Mouse (Mus musculus) limb, embryonic 14.5 days (tissue): ENCODE data around the gene Shroom3. TPM values are rescaled to one million over a fixed set of nuclear protein-coding genes. Genes with fewer than 3 reads are reported as not detected.
A peak's percentile ranks its signal among the peaks of the same experiment; 100 is the strongest.

Experiments used
- ATAC-seq: fragments of 200-750 bp; cut with Nextera tagmentation; 2 replicates; pipeline ENCODE4 v1.8.0; 2017; ENCODE audit warnings: low read depth, moderate number of reproducible peaks, moderate TSS enrichment; ENCODE audit not compliant: low FRiP score
- DNase-seq: peaks from one replicate; pipeline ENCODE4 v3.0.0-alpha.2; 2015; ENCODE audit warnings: low spot score
- H3K27ac ChIP-seq: fragments of 300-500 bp; sonication (generic); replicated peaks from 2 replicates; pipeline ENCODE4 v1.5.1; 2014; ENCODE audit warnings: low read depth, mild to moderate bottlenecking, low read length, moderate library complexity, mixed read lengths
- H3K27me3 ChIP-seq: fragments of 300-500 bp; sonication (generic); 2 replicates; pipeline ENCODE4 v1.6.1; 2014; ENCODE audit warnings: low read length, mixed read lengths; ENCODE audit not compliant: control insufficient read depth, insufficient read depth
- H3K36me3 ChIP-seq: fragments of 300-500 bp; sonication (generic); 2 replicates; pipeline ENCODE4 v1.6.1; 2014; ENCODE audit warnings: mild to moderate bottlenecking, low read length, moderate library complexity, mixed read lengths; ENCODE audit not compliant: control insufficient read depth, insufficient read depth
- H3K4me1 ChIP-seq: fragments of 300-500 bp; sonication (generic); 2 replicates; pipeline ENCODE4 v1.6.1; 2014; ENCODE audit warnings: antibody characterized with exemption, low read length, mixed read lengths; ENCODE audit not compliant: control insufficient read depth, insufficient read depth
- H3K4me2 ChIP-seq: fragments of 300-500 bp; sonication (generic); replicated peaks from 2 replicates; pipeline ENCODE4 v1.6.1; 2014; ENCODE audit warnings: low read depth, mild to moderate bottlenecking, low read length, moderate library complexity; ENCODE audit not compliant: severe bottlenecking
- H3K4me3 ChIP-seq: fragments of 300-500 bp; sonication (generic); replicated peaks from 2 replicates; pipeline ENCODE4 v1.5.1; 2014; ENCODE audit warnings: low read length
- H3K9ac ChIP-seq: fragments of 300-500 bp; sonication (generic); 2 replicates; pipeline ENCODE4 v1.6.1; 2014; ENCODE audit warnings: mild to moderate bottlenecking, low read depth, low read length, moderate library complexity; ENCODE audit not compliant: severe bottlenecking
- H3K9me3 ChIP-seq: fragments of 300-500 bp; sonication (generic); 2 replicates; pipeline ENCODE4 v1.6.1; 2016; ENCODE audit warnings: low read length; ENCODE audit not compliant: control insufficient read depth
- POLR2A ChIP-seq: fragments of 200-500 bp; IDR thresholded peaks from 2 replicates; pipeline ENCODE4 v1.8.0; 2012; ENCODE audit warnings: inconsistent platforms, mild to moderate bottlenecking, moderate library complexity, borderline replicate concordance; ENCODE audit not compliant: insufficient read depth, insufficient read length; ENCODE audit errors: extremely low read depth
- WGBS: fragments of 180-500 bp; shearing (Covaris S2); extraction: QIAGEN DNeasy Blood & Tissue Kit; methylation state at CpG from one replicate; pipeline ENCODE4 v1.1.7; 2014; 5-methylcytosine and 5-hydroxymethylcytosine counted together
- polyA plus RNA-seq, 2 experiments: library from polyadenylated mRNA; depleted of rRNA in 1 of 2; stranded (reverse) in 1 of 2; unstranded in 1 of 2; fragments of >200 nt; fragmentation: Nextera tagmentation in 1 of 2; extraction: Ambion mirVana in 1 of 2; gene quantifications; 2 replicates each; pipeline versions ENCODE4 v1.2.1 to v1.2.3; 2012 to 2014

Gene Shroom3
- polyA plus RNA-seq, 2 experiments: 3.5 to 8.1 TPM

DNA sequence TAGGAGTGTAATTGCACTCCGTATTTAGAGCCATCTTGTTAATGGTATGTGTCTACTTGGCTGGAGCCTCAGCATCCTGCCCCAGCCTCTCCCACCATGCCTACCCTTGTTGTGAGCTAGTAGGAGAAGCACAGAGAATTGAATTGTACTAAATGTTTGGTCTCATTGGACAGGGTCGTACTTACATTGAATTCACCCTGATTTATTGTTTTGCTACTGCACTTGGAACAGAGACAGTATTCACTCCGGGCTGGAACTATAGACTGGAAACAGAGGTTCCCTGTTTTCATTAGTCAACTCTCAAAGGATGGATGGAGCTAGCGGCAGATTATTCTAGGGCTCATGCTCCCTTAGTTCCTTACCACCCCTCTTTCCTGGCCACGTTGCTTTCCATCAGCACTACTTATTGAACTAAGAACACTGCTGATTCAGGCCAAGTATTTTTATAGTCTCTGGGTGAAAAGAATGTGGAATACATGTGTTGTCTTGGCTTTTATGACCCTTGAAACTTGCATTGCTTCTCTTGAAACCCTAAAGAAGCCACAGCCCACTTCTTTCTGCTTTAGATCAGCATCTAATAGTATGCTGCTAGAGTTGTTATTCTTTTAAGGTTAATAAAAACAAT is 28.5 kb downstream of the Shroom3 start:
- Histone ChIP-seq H3K27ac (0 out of 2 replicates have a peak overlapping the region, but pooled peaks have one; percentile 7), H3K4me1 (peaks cover 16% of the 10 kb centered on the region), H3K4me3 (no peak overlapping the region), H3K27me3 (no peaks in the 10 kb centered on the region), H3K4me2 (no peak overlapping the region), H3K9ac (no peak overlapping the region), H3K9me3 (no peaks in the 10 kb centered on the region), H3K36me3 (no peaks in the 10 kb centered on the region)
- DNase-seq (peak; percentile 64), ATAC-seq (peak; percentile 44)
- TF ChIP-seq POLR2A: no peak
- 43% methylated on average over 5 of the region's 5 CpGs for WGBS

DNA sequence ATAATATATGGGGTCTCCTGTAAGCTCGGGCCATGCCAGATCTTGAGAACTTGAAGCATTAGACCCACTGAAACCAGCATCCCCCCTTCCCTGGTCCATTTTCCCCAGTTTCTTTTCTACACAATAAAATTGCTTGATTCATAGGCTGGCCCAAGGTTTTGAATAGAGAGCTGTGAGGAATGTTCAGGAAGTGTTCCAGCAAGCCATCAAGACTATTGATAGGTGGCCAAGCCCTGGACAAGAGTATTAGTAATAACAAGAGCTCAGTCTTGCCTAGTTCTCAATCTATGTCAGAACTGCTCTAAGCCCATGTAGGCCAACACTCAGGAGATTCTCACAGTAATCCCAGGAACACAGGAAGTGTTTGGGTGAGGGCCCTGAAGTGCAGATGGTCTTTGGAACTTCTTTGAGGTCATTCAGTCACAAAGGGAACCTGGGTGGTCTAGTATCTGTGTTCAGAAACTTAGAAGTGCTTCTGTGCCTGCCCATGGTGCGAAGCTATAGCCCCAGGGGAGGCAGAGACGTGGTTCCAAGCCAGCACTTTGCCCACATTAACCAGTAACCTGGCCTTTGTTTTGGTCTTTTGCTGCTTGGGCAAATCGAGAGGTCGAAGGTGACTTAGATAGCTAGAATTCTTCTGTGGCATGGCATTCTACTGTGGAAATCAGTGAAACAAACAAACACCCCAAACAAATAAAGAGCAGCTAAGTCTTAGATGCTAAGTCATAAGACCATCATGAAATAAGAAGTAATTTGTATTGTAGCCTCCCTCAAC is 29.6 kb downstream of the Shroom3 start:
- Histone ChIP-seq H3K9ac (no peak overlapping the region), H3K4me1 (peaks cover 16% of the 10 kb centered on the region), H3K9me3 (no peaks in the 10 kb centered on the region), H3K4me3 (no peak overlapping the region), H3K27me3 (no peaks in the 10 kb centered on the region), H3K36me3 (no peaks in the 10 kb centered on the region), H3K4me2 (no peak overlapping the region), H3K27ac (no peak overlapping the region)
- ATAC-seq (no peak), DNase-seq (no peak)
- WGBS: 76% methylated on average over 5 of the region's 5 CpGs
- TF ChIP-seq POLR2A: no peak

DNA sequence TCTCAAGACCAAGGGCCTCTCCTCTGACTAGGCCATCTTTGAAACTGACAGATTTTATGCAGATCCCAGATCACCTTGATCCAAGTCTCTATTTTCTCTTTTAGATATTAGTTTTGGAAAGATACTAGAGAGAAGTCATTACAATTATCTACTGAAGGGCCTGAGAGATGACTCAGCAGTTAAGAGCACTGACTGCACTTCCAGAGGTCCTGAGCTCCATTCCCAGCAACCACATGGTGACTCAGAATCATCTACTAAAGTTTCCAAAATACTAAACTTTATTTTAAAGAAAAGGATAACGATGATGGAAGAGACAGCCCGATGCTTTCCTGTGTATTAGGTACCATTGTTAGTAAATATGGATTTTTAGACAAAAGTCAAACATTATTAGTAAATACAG is 31.7 kb downstream of the Shroom3 start:
- WGBS: 95% methylated on average over 2 of the region's 2 CpGs
- ATAC-seq: no peak
- H3K4me2 ChIP-seq: no peak overlapping the region
- DNase-seq: no peak
- H3K4me3 ChIP-seq: no peak overlapping the region
- TF ChIP-seq POLR2A: no peak
- H3K4me1 ChIP-seq: peaks cover 16% of the 10 kb centered on the region
- no peaks in the 10 kb centered on the region for H3K27me3 ChIP-seq
- H3K9ac ChIP-seq: no peak overlapping the region
- no peak overlapping the region for H3K27ac ChIP-seq
- H3K36me3 ChIP-seq: no peaks in the 10 kb centered on the region
- H3K9me3 ChIP-seq: no peaks in the 10 kb centered on the region

DNA sequence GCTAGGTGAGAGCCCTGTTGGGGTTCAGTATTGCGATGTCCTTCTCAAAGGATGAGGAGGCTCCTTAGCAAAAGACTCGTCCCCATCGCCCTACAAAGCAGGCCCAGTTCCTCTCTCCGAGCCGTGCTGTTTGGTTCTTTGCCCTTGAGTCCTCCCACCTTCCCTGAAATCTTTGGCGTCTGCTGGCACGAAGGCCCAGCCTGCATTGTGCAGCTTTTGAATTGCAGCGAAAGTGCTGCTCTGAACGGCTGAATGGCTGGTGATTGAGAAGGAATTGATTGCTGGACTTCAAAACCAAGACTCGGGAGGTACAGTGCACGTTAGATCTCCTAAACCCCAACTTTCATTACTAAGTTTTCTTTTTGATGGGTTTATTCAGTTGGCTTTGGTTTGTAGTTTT is 32.1 kb downstream of the Shroom3 start:
- no peak for ATAC-seq

DNA sequence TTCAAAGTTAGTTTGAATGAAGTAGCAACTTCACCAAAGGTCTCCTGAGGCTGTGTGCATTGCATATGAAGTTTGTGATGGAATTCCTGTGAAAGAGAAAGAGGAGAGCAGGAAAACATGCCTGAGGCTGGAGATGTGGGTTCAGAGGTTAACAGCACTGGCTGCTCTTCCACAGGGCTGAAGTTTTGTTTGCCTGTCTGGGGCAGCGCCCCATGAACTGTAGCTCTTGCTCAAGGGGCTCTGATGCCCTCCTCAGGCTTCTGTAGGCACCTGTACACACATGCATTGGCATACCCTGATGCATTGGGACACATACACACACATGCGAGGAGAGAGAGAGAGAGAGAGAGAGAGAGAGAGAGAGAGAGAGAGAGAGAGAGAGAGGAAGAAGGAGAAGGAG is 32.7 kb downstream of the Shroom3 start:
- Histone ChIP-seq H3K9ac (no peak overlapping the region), H3K4me3 (no peak overlapping the region), H3K4me1 (peaks cover 13% of the 10 kb centered on the region), H3K4me2 (no peak overlapping the region), H3K9me3 (no peaks in the 10 kb centered on the region), H3K36me3 (no peaks in the 10 kb centered on the region), H3K27ac (no peak overlapping the region), H3K27me3 (no peaks in the 10 kb centered on the region)
- DNase-seq (no peak), ATAC-seq (no peak)
- no peak for TF ChIP-seq POLR2A
- 73% methylated on average over 2 of the region's 2 CpGs for WGBS

More for the DNA sequence above, 32.1 kb downstream of the Shroom3 start:
- WGBS: 65% methylated on average over 11 of the region's 11 CpGs
- H3K27ac ChIP-seq: no peak overlapping the region
- H3K9me3 ChIP-seq: no peaks in the 10 kb centered on the region
- H3K36me3 ChIP-seq: no peaks in the 10 kb centered on the region
- H3K4me2 ChIP-seq: no peak overlapping the region
- no peak for DNase-seq
- H3K4me1 ChIP-seq: peaks cover 14% of the 10 kb centered on the region
- H3K4me3 ChIP-seq: no peak overlapping the region
- no peaks in the 10 kb centered on the region for H3K27me3 ChIP-seq
- no peak overlapping the region for H3K9ac ChIP-seq
- no peak for TF ChIP-seq POLR2A
